Mouse (Mus musculus) CH12.LX (cell line): ENCODE measurements at regions not wholly inside any gene's neighbourhood (a gene's known extent, or its start where the extent isn't known, plus 50 kb on each side); places are given as distances from the start of the nearest gene placed in this dataset.

ENCODE experiments used
- DNase-seq: peaks from one replicate; pipeline ENCODE4 v3.0.0-alpha.2; 2013; ENCODE audit errors: extremely low read depth
- H3K27ac ChIP-seq: 2 replicates; pipeline ENCODE4 v1.5.1; 2012; ENCODE audit warnings: low read depth, mild to moderate bottlenecking, control low read depth, moderate library complexity; ENCODE audit not compliant: insufficient read depth
- H3K27me3 ChIP-seq: replicated peaks from 2 replicates; pipeline ENCODE3; 2012; ENCODE audit warnings: inconsistent platforms
- H3K36me3 ChIP-seq, 2 experiments: replicated peaks in 1 of 2; 2 replicates each; pipeline versions ENCODE3 to v1.6.1; 2012; ENCODE audit warnings: inconsistent platforms in 1 of 2, low read length in 1 of 2, mild to moderate bottlenecking in 1 of 2, mixed read lengths in 1 of 2, moderate library complexity in 1 of 2; ENCODE audit not compliant: control insufficient read depth in 1 of 2, insufficient read depth in 1 of 2
- H3K4me1 ChIP-seq, 2 experiments: 2 replicates each; pipeline ENCODE4 v1.6.1; 2012; ENCODE audit warnings: inconsistent platforms in 1 of 2, moderate library complexity in 1 of 2; ENCODE audit not compliant: insufficient read depth in 2 of 2, control insufficient read depth in 1 of 2
- H3K4me2 ChIP-seq: 2 replicates; pipeline ENCODE4 v1.6.1; 2012; ENCODE audit warnings: low read depth, mild to moderate bottlenecking, control low read depth; ENCODE audit not compliant: poor library complexity, insufficient read depth, severe bottlenecking
- H3K4me3 ChIP-seq, 3 experiments: fragments of 150-350 bp in 1 of 3; sonication (generic) in 1 of 3; replicated peaks in 1 of 3; 2 replicates each; pipeline versions ENCODE3 to v1.5.1; 2011 to 2012; ENCODE audit warnings: low read depth in 2 of 3, low read length in 2 of 3, mild to moderate bottlenecking in 2 of 3, moderate library complexity in 2 of 3, control low read depth in 1 of 3, improper control_type of control experiment in 1 of 3, inconsistent platforms in 1 of 3, mixed read lengths in 1 of 3; ENCODE audit not compliant: poor library complexity in 1 of 3
- H3K79me2 ChIP-seq: replicated peaks from 2 replicates; pipeline ENCODE4 v1.6.1; 2012; ENCODE audit warnings: mild to moderate bottlenecking, moderate library complexity; ENCODE audit not compliant: control insufficient read depth, poor library complexity, insufficient read depth, severe bottlenecking; ENCODE audit errors: extremely low read depth
- H3K9ac ChIP-seq: 2 replicates; pipeline ENCODE4 v1.6.1; 2012; ENCODE audit warnings: low read depth, mild to moderate bottlenecking, control low read depth, moderate library complexity; ENCODE audit not compliant: insufficient read depth
- H3K9me3 ChIP-seq: replicated peaks from 2 replicates; pipeline ENCODE3; 2012; ENCODE audit warnings: low read length, inconsistent platforms, mixed read lengths
- CTCF ChIP-seq, 2 experiments: IDR thresholded peaks in 1 of 2; conservative IDR thresholded peaks in 1 of 2; 2 replicates each; pipeline ENCODE4 v1.5.1; 2011 to 2012; ENCODE audit warnings: low read depth in 2 of 2, low read length in 2 of 2, improper control_type of control experiment in 1 of 2, inconsistent platforms in 1 of 2, mild to moderate bottlenecking in 1 of 2, moderate library complexity in 1 of 2
- E2F4 ChIP-seq: IDR thresholded peaks from 2 replicates; pipeline ENCODE4 v1.6.1; 2011; ENCODE audit warnings: low read depth, low read length, improper control_type of control experiment; ENCODE audit not compliant: insufficient replicate concordance
- EP300 ChIP-seq: IDR thresholded peaks from 2 replicates; pipeline ENCODE4 v1.6.1; 2011; ENCODE audit warnings: low read length, improper control_type of control experiment
- GABPA ChIP-seq: IDR thresholded peaks from 2 replicates; pipeline ENCODE4 v1.6.1; 2012; ENCODE audit warnings: low read depth, low read length, improper control_type of control experiment, inconsistent platforms; ENCODE audit not compliant: insufficient replicate concordance
- HCFC1 ChIP-seq: IDR thresholded peaks from 2 replicates; pipeline ENCODE4 v1.6.1; 2012; ENCODE audit warnings: low read depth, mild to moderate bottlenecking, inconsistent platforms, low read length, improper control_type of control experiment
- IRF4 ChIP-seq: IDR thresholded peaks from 2 replicates; pipeline ENCODE4 v1.6.1; 2014; ENCODE audit warnings: low read depth, mild to moderate bottlenecking, inconsistent platforms, low read length, improper control_type of control experiment
- JUND ChIP-seq: conservative IDR thresholded peaks from 2 replicates; pipeline ENCODE4 v1.6.1; 2011; ENCODE audit warnings: low read depth, low read length, improper control_type of control experiment
- MAFK ChIP-seq: IDR thresholded peaks from 2 replicates; pipeline ENCODE4 v1.6.1; 2011; ENCODE audit warnings: low read length, improper control_type of control experiment; ENCODE audit not compliant: insufficient replicate concordance
- MAX ChIP-seq: IDR thresholded peaks from 2 replicates; pipeline ENCODE4 v1.6.1; 2011; ENCODE audit warnings: low read length, improper control_type of control experiment
- MAZ ChIP-seq: IDR thresholded peaks from 2 replicates; pipeline ENCODE4 v1.6.1; 2012; ENCODE audit warnings: low read depth, mild to moderate bottlenecking, inconsistent platforms, low read length, improper control_type of control experiment, moderate library complexity
- MEF2A ChIP-seq: IDR thresholded peaks from 2 replicates; pipeline ENCODE4 v1.6.1; 2014; ENCODE audit warnings: low read depth, mild to moderate bottlenecking, inconsistent platforms, low read length, improper control_type of control experiment, borderline replicate concordance
- MXI1 ChIP-seq: IDR thresholded peaks from 2 replicates; pipeline ENCODE4 v1.6.1; 2011; ENCODE audit warnings: mild to moderate bottlenecking, low read depth, low read length, improper control_type of control experiment
- NELFE ChIP-seq: IDR thresholded peaks from 2 replicates; pipeline ENCODE4 v1.6.1; 2011; ENCODE audit warnings: low read depth, low read length, improper control_type of control experiment
- NRF1 ChIP-seq: IDR thresholded peaks from 2 replicates; pipeline ENCODE4 v1.6.1; 2014; ENCODE audit warnings: low read depth, mild to moderate bottlenecking, inconsistent platforms, low read length, improper control_type of control experiment, moderate library complexity
- POLR2AphosphoS2 ChIP-seq: IDR thresholded peaks from 2 replicates; pipeline ENCODE4 v1.6.1; 2011; ENCODE audit warnings: low read depth, low read length, improper control_type of control experiment
- SIN3A ChIP-seq: IDR thresholded peaks from 2 replicates; pipeline ENCODE4 v1.6.1; 2012; ENCODE audit warnings: low read length, improper control_type of control experiment, inconsistent platforms
- SMC3 ChIP-seq: IDR thresholded peaks from 2 replicates; pipeline ENCODE4 v1.6.1; 2011; ENCODE audit warnings: low read depth, low read length, improper control_type of control experiment
- TBP ChIP-seq: conservative IDR thresholded peaks from 2 replicates; pipeline ENCODE4 v1.6.1; 2011; ENCODE audit warnings: low read depth, low read length, improper control_type of control experiment
- UBTF ChIP-seq: IDR thresholded peaks from 2 replicates; pipeline ENCODE4 v1.6.1; 2012; ENCODE audit warnings: low read depth, mild to moderate bottlenecking, inconsistent platforms, low read length, improper control_type of control experiment, moderate library complexity
- USF1 ChIP-seq: IDR thresholded peaks from 2 replicates; pipeline ENCODE4 v1.6.1; 2014; ENCODE audit warnings: low read depth, mild to moderate bottlenecking, inconsistent platforms, low read length, improper control_type of control experiment
- USF2 ChIP-seq: conservative IDR thresholded peaks from 2 replicates; pipeline ENCODE4 v1.6.1; 2011; ENCODE audit warnings: low read depth, low read length, improper control_type of control experiment
- ZC3H11A ChIP-seq: IDR thresholded peaks from 2 replicates; pipeline ENCODE4 v1.6.1; 2012; ENCODE audit warnings: low read depth, mild to moderate bottlenecking, inconsistent platforms, low read length, improper control_type of control experiment
- ZNF384 ChIP-seq: IDR thresholded peaks from 2 replicates; pipeline ENCODE4 v1.6.1; 2012; ENCODE audit warnings: low read depth, low read length, improper control_type of control experiment, inconsistent platforms
- dilution Hi-C: fragments of 300-500 bp; cut with MboI; formaldehyde crosslinking; loops from 2 replicates; pipeline ENCODE4 v1.14.3; 2020; ENCODE audit warnings: low sequenced_read_pairs; ENCODE audit not compliant: extremely low pct_unique_long_range_greater_than_20kb, extremely low pct_ligation_motif_present
- in situ Hi-C: fragments of 300-500 bp; cut with MboI; formaldehyde crosslinking; loops from 3 replicates; pipeline ENCODE4 v1.14.3; 2019; ENCODE audit warnings: low sequenced_read_pairs, low pct_ligation_motif_present, low pct_unique_long_range_greater_than_20kb, mixed read lengths

DNA sequence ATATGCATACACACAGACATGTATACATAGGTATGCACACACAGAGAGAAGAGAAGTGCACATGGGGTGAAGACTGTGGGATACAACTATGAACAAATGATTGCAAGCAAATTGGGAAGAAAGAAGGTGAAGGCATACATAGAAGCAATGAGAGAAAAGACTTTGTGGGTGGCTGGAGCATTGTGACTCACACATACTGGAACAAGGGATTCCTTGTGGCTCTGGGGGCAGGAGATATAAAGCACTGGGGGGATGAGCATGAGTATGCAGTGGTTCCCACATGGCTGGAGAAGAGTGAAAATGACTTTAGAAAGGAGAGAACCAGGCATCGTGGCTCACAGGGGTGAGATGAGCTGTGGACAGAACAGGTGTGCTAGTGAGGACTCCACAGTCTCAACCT, 156.6 kb downstream of the Nuf2 start:
- DNase-seq, result no peak
- TF ChIP-seq E2F4, result no peak
- TF ChIP-seq ZC3H11A, result no peak
- no peak for TF ChIP-seq SMC3
- TF ChIP-seq MAFK, result no peak
- TF ChIP-seq NRF1, result no peak
- no peak for TF ChIP-seq GABPA
- no peak for TF ChIP-seq SIN3A
- Histone ChIP-seq H3K4me2 (no peak overlapping the region), H3K27ac (no peak overlapping the region), H3K4me3 (no peak overlapping the region), H3K9ac (no peak overlapping the region), H3K9me3 (no peaks in the 10 kb centered on the region), H3K79me2 (no peaks in the 10 kb centered on the region), H3K27me3 (no peaks in the 10 kb centered on the region), H3K36me3 (no peaks in the 10 kb centered on the region), H3K4me1 (0 out of 4 replicates have a peak, but pooled peaks cover 0 to 6% of the 10 kb centered on the region in 2 experiments)
- dilution Hi-C loops, result no loop called here
- in situ Hi-C loops, result no loop called here

DNA sequence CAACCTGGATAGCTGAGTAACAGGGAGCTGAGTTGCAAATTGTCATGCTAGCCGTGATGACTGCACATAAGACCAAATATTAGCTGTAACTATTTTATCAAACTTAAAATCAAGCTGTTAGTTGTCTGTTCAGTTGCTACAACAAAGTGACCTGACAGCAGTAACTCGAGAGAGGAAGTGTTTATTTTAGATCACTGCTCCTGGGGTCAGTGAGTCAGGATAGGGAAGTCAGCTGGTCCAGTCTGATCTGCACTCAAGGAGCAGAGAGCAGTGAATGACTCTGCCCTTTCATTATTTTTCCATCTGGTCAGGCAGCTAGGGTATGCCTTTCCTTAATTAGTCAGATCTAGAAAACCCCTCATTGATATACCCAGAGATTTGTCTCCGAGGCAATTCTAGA, 162.5 kb downstream of the Nuf2 start:
- TF ChIP-seq JUND (no peak), ZNF384 (no peak), SMC3 (no peak), SIN3A (no peak), MAX (no peak), MEF2A (no peak), IRF4 (no peak), MAZ (no peak), NELFE (no peak), USF1 (no peak), USF2 (no peak), MXI1 (no peak), EP300 (no peak), CTCF (conservative IDR thresholded peaks at IDR 0.05 in 1 of 2, IDR thresholded peaks at IDR 0.05 in 1 of 2; ENCODE audit: low read depth in 2 of 2, low read length in 2 of 2) (no peak), POLR2AphosphoS2 (no peak), UBTF (no peak), TBP (no peak), HCFC1 (no peak)
- TF ChIP-seq, all 38 proteins: peak for 0
- Histone ChIP-seq H3K27me3 (no peaks in the 10 kb centered on the region), H3K4me1 (no peaks in the 10 kb centered on the region), H3K36me3 (no peaks in the 10 kb centered on the region), H3K4me3 (no peak overlapping the region), H3K9me3 (peaks cover 12% of the 10 kb centered on the region), H3K27ac (no peak overlapping the region), H3K9ac (no peak overlapping the region), H3K4me2 (no peak overlapping the region), H3K79me2 (no peaks in the 10 kb centered on the region)
- DNase-seq, result no peak
- in situ Hi-C loops, result no loop called here
- dilution Hi-C loops, result no loop called here
